Mouse (Mus musculus) midbrain, embryonic 14.5 days (tissue): ENCODE measurements around the gene 4930583I09Rik. TPM values are rescaled to one million over a fixed set of nuclear protein-coding genes. Genes with fewer than 3 reads are reported as not detected.

Source experiments
- ATAC-seq: fragments of 200-750 bp; cut with Nextera tagmentation; 2 replicates; pipeline ENCODE4 v1.8.0; 2017; ENCODE audit warnings: moderate number of reproducible peaks, moderate library complexity; ENCODE audit not compliant: low FRiP score, low TSS enrichment
- DNase-seq: peaks from one replicate; pipeline ENCODE4 v3.0.0-alpha.2; 2015
- H3K27ac ChIP-seq: fragments of 300-500 bp; sonication (generic); replicated peaks from 2 replicates; pipeline ENCODE4 v1.5.1; 2014; ENCODE audit warnings: mild to moderate bottlenecking, low read depth, low read length, moderate library complexity
- H3K27me3 ChIP-seq: fragments of 300-500 bp; sonication (generic); 2 replicates; pipeline ENCODE4 v1.6.1; 2014; ENCODE audit warnings: low read length, control low read depth, mixed read lengths; ENCODE audit not compliant: control insufficient read depth, insufficient read depth
- H3K36me3 ChIP-seq: fragments of 300-500 bp; sonication (generic); 2 replicates; pipeline ENCODE4 v1.6.1; 2014; ENCODE audit warnings: low read length, control low read depth; ENCODE audit not compliant: control insufficient read depth, insufficient read depth
- H3K4me1 ChIP-seq: fragments of 300-500 bp; sonication (generic); 2 replicates; pipeline ENCODE4 v1.6.1; 2014; ENCODE audit warnings: mild to moderate bottlenecking, antibody characterized with exemption, low read length, control low read depth; ENCODE audit not compliant: control insufficient read depth, insufficient read depth
- H3K4me2 ChIP-seq: fragments of 300-500 bp; sonication (generic); 2 replicates; pipeline ENCODE4 v1.6.1; 2014; ENCODE audit warnings: mild to moderate bottlenecking, low read length, moderate library complexity
- H3K4me3 ChIP-seq: fragments of 300-500 bp; sonication (generic); replicated peaks from 2 replicates; pipeline ENCODE4 v1.5.1; 2014; ENCODE audit warnings: low read depth, low read length
- H3K9ac ChIP-seq: fragments of 300-500 bp; sonication (generic); replicated peaks from 2 replicates; pipeline ENCODE4 v1.6.1; 2014; ENCODE audit warnings: mild to moderate bottlenecking, low read length, moderate library complexity
- H3K9me3 ChIP-seq: fragments of 300-500 bp; sonication (generic); 2 replicates; pipeline ENCODE4 v1.6.1; 2016; ENCODE audit warnings: low read length, control low read depth, mixed read lengths; ENCODE audit not compliant: control insufficient read depth
- WGBS: fragments of 180-500 bp; shearing (Covaris S2); extraction: QIAGEN DNeasy Blood & Tissue Kit; methylation state at CpG from one replicate; pipeline ENCODE4 v1.1.7; 2014; 5-methylcytosine and 5-hydroxymethylcytosine counted together
- polyA plus RNA-seq: library from polyadenylated mRNA; unstranded; fragments of >200 nt; fragmentation: Nextera tagmentation; extraction: Ambion mirVana; gene quantifications from 2 replicates; pipeline ENCODE4 v1.2.1, GENCODE M21; 2014

4930583I09Rik gene
- polyA plus RNA-seq, 1 experiment from 2014 or later, result not detected

- WGBS, result 92% methylated on average over 13 of the region's 13 CpGs
- Histone ChIP-seq H3K36me3 (no peaks in the 10 kb centered on the region), H3K4me2 (no peak overlapping the region), H3K4me3 (no peak overlapping the region), H3K9ac (no peak overlapping the region), H3K4me1 (no peaks in the 10 kb centered on the region), H3K27me3 (no peaks in the 10 kb centered on the region), H3K9me3 (no peaks in the 10 kb centered on the region), H3K27ac (no peak overlapping the region)
- ATAC-seq, result no peak
- DNase-seq, result no peak
Measured at GRCm38 (mm10) chr17:64788301-64788700, 47.6 kb downstream of the 4930583I09Rik start.

GRCm38 (mm10) chr17:64785961-64786360 is 49.9 kb downstream of the 4930583I09Rik start:
- H3K36me3 ChIP-seq, result no peaks in the 10 kb centered on the region
- no peak overlapping the region for H3K4me3 ChIP-seq
- H3K27me3 ChIP-seq, result no peaks in the 10 kb centered on the region
- DNase-seq, result no peak
- ATAC-seq, result no peak
- WGBS, result 78% methylated on average over 1 of the region's 1 CpGs
- no peak overlapping the region for H3K9ac ChIP-seq
- H3K4me1 ChIP-seq, result no peaks in the 10 kb centered on the region
- H3K9me3 ChIP-seq, result no peaks in the 10 kb centered on the region
- no peak overlapping the region for H3K4me2 ChIP-seq
- H3K27ac ChIP-seq, result no peak overlapping the region

Other genes starting within 250 kb of the 4930583I09Rik start
- 5.1 and 6.2 TPM in 2 replicates for gene Man2a1, start 235.3 kb downstream of the 4930583I09Rik start, polyA plus RNA-seq